Mouse (Mus musculus): ENCODE results near the gene Clic3. TPM values are rescaled to one million over a fixed set of nuclear protein-coding genes. Genes with fewer than 3 reads are reported as not detected.

Clic3 gene
- polyA plus RNA-seq, 1 experiment: 0.15 TPM

DNA sequence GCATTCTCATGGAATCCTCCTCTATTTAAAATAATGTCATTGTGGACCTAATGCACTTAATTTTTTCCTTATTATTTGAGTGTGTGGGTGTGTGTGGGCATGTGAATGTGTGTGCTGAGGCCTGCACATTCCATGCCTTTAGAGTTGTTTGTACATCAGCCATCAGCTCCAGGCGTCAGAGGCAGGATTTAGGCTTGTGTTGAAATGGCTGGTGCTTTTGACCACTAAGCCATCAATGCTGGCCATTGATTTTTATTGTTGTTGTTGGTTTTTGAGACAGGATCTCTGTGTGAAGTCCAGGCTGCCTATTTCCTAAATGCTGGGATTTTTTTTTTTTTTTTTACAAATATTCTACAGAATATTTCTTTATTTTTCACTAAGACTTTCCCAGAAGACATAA, 3.7 kb upstream of the Clic3 start:
- Histone ChIP-seq H3K79me3 (ENCODE audit: low read depth) (no peaks in the 10 kb centered on the region), H3K36me3 (ENCODE audit: control insufficient read depth, insufficient read depth) (no peaks in the 10 kb centered on the region), H3K79me2 (ENCODE audit: control insufficient read depth, insufficient read depth) (no peaks in the 10 kb centered on the region), H3K4me3 (ENCODE audit: insufficient read depth, poor library complexity, severe bottlenecking) (no peak overlapping the region), H3ac (ENCODE audit: control insufficient read depth, insufficient read length, low read depth) (no peak overlapping the region), H3K27me3 (ENCODE audit: control insufficient read depth, insufficient read depth, insufficient read length) (no peaks in the 10 kb centered on the region)
- no peak for TF ChIP-seq CEBPB (IDR thresholded peaks at IDR 0.05; ENCODE audit: low read depth)
- no peak for TF ChIP-seq FOSL1 (IDR thresholded peaks at IDR 0.05; ENCODE audit: insufficient read depth, low read length, poor library complexity, severe bottlenecking)
- TF ChIP-seq CTCF (IDR thresholded peaks at IDR 0.05; ENCODE audit: control insufficient read depth, insufficient read depth, insufficient read length): no peak
- TF ChIP-seq MAX (IDR thresholded peaks at IDR 0.05): no peak
- TF ChIP-seq USF1 (IDR thresholded peaks at IDR 0.05; ENCODE audit: low read depth): no peak
- no peak for TF ChIP-seq MYOG (IDR thresholded peaks at IDR 0.05; ENCODE audit: control insufficient read depth, extremely low read depth, insufficient read length)
- no peak for TF ChIP-seq MYOD1 (IDR thresholded peaks at IDR 0.05; ENCODE audit: control insufficient read depth, insufficient read length, low read depth)

DNA sequence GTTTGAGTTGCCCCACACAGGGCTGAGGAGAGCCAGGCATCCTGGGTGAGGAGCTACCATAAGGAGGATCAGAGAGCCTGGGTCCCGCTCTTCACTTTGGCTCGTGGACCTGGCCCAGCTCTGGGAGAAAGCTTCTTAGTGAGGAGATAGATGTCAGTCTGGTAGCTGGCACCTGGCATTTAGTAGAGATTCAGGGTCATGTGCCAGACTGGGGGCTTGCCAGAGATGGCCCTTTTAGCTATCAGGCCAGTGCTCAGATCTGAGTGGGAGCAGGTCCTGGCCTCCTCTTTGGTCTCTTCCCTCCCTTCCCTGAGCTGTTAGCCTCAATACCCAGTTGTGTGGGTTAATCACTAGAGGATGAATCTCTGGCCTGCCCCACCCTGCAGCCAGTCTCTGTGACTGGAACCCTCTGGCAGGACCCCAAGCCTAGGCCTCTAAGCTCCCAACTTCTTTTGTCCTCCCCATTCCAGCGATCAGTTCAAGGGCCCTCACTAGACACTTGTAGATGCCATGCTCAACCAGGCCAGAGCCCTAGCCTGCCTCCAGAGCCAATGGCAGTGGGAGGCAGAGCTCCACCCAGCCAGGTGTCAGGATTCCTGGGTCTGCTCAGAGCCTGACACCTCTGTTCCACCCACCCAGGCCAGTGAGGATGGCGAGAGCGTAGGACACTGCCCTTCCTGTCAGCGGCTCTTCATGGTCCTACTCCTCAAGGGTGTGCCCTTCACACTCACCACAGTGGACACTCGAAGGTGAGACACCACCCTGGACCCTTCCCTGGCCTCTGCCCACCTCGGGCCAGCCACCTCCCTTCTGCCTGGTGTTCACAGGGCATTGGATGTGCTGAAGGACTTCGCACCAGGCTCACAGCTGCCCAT, 621 bp downstream of the Clic3 start:
- no peaks in the 10 kb centered on the region for H3K36me3 ChIP-seq (ENCODE audit: control insufficient read depth, insufficient read depth)
- TF ChIP-seq CTCF (IDR thresholded peaks at IDR 0.05; ENCODE audit: control insufficient read depth, insufficient read depth, insufficient read length) (no peak), CEBPB (IDR thresholded peaks at IDR 0.05; ENCODE audit: low read depth) (no peak), MYOG (IDR thresholded peaks at IDR 0.05; ENCODE audit: control insufficient read depth, extremely low read depth, insufficient read length) (no peak), MAX (IDR thresholded peaks at IDR 0.05) (no peak), USF1 (IDR thresholded peaks at IDR 0.05; ENCODE audit: low read depth) (no peak), FOSL1 (IDR thresholded peaks at IDR 0.05; ENCODE audit: insufficient read depth, low read length, poor library complexity, severe bottlenecking) (no peak), MYOD1 (IDR thresholded peaks at IDR 0.05; ENCODE audit: control insufficient read depth, insufficient read length, low read depth) (no peak)
- no peaks in the 10 kb centered on the region for H3K27me3 ChIP-seq (ENCODE audit: control insufficient read depth, insufficient read depth, insufficient read length)
- H3K4me3 ChIP-seq (ENCODE audit: insufficient read depth, poor library complexity, severe bottlenecking): no peak overlapping the region
- H3ac ChIP-seq (ENCODE audit: control insufficient read depth, insufficient read length, low read depth): no peak overlapping the region
- peaks cover 7% of the 10 kb centered on the region for H3K79me2 ChIP-seq (ENCODE audit: control insufficient read depth, insufficient read depth)
- no peaks in the 10 kb centered on the region for H3K79me3 ChIP-seq (ENCODE audit: low read depth)

DNA sequence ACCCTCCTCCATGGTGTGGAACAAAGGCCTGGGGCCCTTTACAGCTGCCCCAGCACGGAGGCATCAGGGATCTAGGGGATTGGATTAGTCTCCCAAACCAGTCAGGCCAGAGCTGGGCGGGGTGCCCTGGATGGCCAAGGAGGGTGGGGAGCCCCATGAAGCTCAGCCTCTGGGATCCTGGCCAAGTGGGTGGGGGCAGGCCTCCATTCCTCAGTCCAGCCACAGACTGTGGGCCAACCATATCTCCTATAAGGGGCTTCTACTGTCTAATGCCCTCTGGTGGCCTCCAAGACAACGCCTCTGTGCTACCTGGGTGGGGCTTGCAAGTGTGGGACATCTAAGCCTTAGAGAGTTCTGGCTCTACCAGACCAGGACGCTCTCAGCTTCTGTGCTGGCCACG, 2.3 kb downstream of the Clic3 start:
- Histone ChIP-seq H3K4me3 (ENCODE audit: insufficient read depth, poor library complexity, severe bottlenecking) (no peak overlapping the region), H3K79me3 (ENCODE audit: low read depth) (no peaks in the 10 kb centered on the region), H3K27me3 (ENCODE audit: control insufficient read depth, insufficient read depth, insufficient read length) (no peaks in the 10 kb centered on the region), H3K36me3 (ENCODE audit: control insufficient read depth, insufficient read depth) (no peaks in the 10 kb centered on the region), H3ac (ENCODE audit: control insufficient read depth, insufficient read length, low read depth) (no peak overlapping the region), H3K79me2 (ENCODE audit: control insufficient read depth, insufficient read depth) (peaks cover 7% of the 10 kb centered on the region)
- no peak for TF ChIP-seq CTCF (IDR thresholded peaks at IDR 0.05; ENCODE audit: control insufficient read depth, insufficient read depth, insufficient read length)
- no peak for TF ChIP-seq USF1 (IDR thresholded peaks at IDR 0.05; ENCODE audit: low read depth)
- TF ChIP-seq MYOD1 (IDR thresholded peaks at IDR 0.05; ENCODE audit: control insufficient read depth, insufficient read length, low read depth): no peak
- TF ChIP-seq MYOG (IDR thresholded peaks at IDR 0.05; ENCODE audit: control insufficient read depth, extremely low read depth, insufficient read length): no peak
- TF ChIP-seq FOSL1 (IDR thresholded peaks at IDR 0.05; ENCODE audit: insufficient read depth, low read length, poor library complexity, severe bottlenecking): no peak
- TF ChIP-seq MAX (IDR thresholded peaks at IDR 0.05): no peak
- TF ChIP-seq CEBPB (IDR thresholded peaks at IDR 0.05; ENCODE audit: low read depth): no peak

DNA sequence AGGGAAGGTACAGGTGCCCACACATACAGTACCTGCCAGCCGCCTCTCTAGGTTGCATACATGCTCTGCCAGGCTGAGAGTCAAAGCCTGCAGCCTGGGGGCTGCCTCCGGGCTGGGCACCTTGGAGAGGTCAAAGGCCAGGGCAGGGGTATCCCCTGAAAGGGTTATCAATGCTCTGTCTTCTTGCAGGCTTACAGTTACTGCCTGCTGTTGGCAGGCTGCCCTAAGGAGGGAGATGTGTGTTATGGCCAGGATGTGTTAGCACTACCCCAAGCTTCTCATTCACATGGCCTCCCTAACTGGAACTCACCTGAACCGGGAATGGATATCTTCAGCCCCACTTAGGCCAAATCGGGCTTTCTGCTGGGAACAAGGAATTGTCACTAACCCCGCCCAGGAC, 3.5 kb downstream of the Clic3 start:
- TF ChIP-seq MYOG (IDR thresholded peaks at IDR 0.05; ENCODE audit: control insufficient read depth, extremely low read depth, insufficient read length) (no peak), MAX (IDR thresholded peaks at IDR 0.05) (no peak), MYOD1 (IDR thresholded peaks at IDR 0.05; ENCODE audit: control insufficient read depth, insufficient read length, low read depth) (no peak), FOSL1 (IDR thresholded peaks at IDR 0.05; ENCODE audit: insufficient read depth, low read length, poor library complexity, severe bottlenecking) (no peak), CEBPB (IDR thresholded peaks at IDR 0.05; ENCODE audit: low read depth) (no peak), CTCF (IDR thresholded peaks at IDR 0.05; ENCODE audit: control insufficient read depth, insufficient read depth, insufficient read length) (no peak), USF1 (IDR thresholded peaks at IDR 0.05; ENCODE audit: low read depth) (no peak)
- Histone ChIP-seq H3K79me3 (ENCODE audit: low read depth) (no peaks in the 10 kb centered on the region), H3K36me3 (ENCODE audit: control insufficient read depth, insufficient read depth) (no peaks in the 10 kb centered on the region), H3K4me3 (ENCODE audit: insufficient read depth, poor library complexity, severe bottlenecking) (peak overlapping the region; percentile 54), H3K27me3 (ENCODE audit: control insufficient read depth, insufficient read depth, insufficient read length) (no peaks in the 10 kb centered on the region), H3K79me2 (ENCODE audit: control insufficient read depth, insufficient read depth) (peaks cover 7% of the 10 kb centered on the region), H3ac (ENCODE audit: control insufficient read depth, insufficient read length, low read depth) (peak overlapping the region; percentile 50)

DNA sequence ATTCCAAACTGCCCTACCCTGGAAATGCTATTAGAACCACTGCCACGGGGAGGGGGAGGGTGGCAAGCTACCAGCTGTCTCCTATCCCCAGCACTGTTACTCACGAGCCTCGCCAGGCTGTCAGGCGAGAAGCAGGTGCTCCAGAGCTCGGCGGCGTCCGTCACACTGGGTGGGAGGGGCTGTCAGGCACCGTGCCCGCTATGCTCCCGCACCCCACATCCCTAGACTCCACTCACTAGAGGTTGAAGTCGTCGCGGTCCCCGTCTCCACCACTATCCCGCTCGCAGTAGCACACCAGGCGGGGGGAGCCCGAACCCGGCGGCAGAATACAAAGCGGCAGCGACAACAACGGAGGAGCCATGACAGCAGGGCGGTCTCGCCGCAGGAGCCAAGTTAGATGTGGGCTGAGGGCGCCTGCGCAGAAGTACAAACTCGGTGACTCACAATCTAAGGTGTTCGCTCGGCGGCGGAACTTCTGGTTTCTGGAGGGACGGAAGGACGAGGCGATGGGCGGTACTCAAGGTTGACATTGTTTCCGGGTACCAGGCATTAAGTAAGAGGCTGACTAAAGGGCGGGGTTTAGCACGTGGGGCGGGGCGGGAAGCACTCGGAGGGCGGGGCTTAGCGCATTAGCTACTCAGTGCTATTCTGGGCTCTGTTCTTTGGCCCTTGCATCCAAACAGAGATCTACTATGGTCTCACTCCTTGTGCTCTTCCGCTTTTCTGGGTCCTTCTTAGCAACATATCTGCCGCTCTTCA, 4.1 kb downstream of the Clic3 start, which contains the start of gene Paxx:
Gene Paxx (minus strand): TSS at position 544 of the 759 bp plus-strand sequence.
- peak within 1 kb of the TSS; percentile 50 for H3ac ChIP-seq (ENCODE audit: control insufficient read depth, insufficient read length, low read depth)
- peak within 1 kb of the TSS; percentile 54 for H3K4me3 ChIP-seq (ENCODE audit: insufficient read depth, poor library complexity, severe bottlenecking)
- H3K79me2 ChIP-seq (ENCODE audit: control insufficient read depth, insufficient read depth): peaks cover 7% of the 10 kb centered on the region
- TF ChIP-seq MYOG (IDR thresholded peaks at IDR 0.05; ENCODE audit: control insufficient read depth, extremely low read depth, insufficient read length) (no peak), MYOD1 (IDR thresholded peaks at IDR 0.05; ENCODE audit: control insufficient read depth, insufficient read length, low read depth) (peak; percentile 80)
- no peaks in the 10 kb centered on the region for H3K79me3 ChIP-seq (ENCODE audit: low read depth)
- H3K36me3 ChIP-seq (ENCODE audit: control insufficient read depth, insufficient read depth): no peaks in the 10 kb centered on the region
- no peaks in the 10 kb centered on the region for H3K27me3 ChIP-seq (ENCODE audit: control insufficient read depth, insufficient read depth, insufficient read length)

Data from C2C12 (cell line).